Mouse (Mus musculus): Measurements from ENCODE around the gene Mettl23. TPM values are rescaled to one million over a fixed set of nuclear protein-coding genes. Genes with fewer than 3 reads are reported as not detected.
A peak's percentile ranks its signal among the peaks of the same experiment; 100 is the strongest.

Mettl23 gene
- polyA plus RNA-seq (2016; fragmentation: Nextera tagmentation; extraction: Ambion mirVana) = 56.9 and 58.1 TPM in 2 replicates

DNA sequence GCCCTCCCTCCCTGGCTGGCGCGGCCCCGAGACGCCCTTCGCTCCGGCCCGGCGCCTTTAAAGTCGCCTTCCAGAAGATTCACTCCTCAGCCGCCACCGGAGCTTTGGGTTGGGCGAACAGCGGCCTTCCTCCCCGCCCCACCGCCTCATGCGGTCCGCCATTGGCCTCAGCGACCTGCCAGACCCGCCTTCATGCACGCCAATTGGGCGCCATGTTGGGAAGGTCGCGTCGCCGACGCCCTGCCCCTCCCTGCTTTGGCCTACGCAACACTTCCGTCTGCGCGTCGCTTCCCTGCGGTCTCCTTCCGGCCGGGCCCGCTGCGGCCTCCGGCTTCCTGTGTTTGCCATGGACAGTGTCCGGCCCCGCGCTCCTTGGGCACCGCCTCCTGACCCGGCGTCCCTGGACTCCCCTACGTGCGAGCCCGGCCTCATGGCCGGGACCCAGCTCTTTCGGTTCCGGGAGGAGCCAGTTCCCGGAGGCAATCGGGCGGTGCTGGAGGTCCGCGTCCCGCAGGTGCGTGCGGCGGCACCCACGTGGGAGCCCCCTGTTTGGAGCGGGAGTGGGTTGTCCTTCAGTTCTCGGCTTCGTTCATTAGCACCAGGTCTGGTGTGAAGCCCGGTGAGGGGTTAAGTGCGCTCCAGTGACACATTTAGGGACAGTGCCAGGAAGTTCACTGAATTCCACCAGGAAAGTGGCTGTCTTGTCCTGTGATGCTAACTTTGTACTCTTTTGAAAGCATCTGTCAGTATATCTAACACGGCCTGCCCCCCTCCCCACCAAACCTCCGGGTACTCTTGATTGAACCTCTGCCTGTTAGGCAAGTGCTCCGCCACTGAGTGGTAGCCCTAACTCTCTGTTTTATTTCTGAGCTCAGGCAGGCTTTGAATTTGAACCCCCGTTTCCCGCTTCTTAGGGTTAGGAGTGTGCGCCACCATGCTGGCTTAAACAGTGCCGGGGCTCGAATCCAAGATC is at the start of gene Mettl23, which contains the start of gene Jmjd6:
Gene Mettl23 (plus strand): TSS at position 18 of the 973 bp plus-strand sequence.
Gene Jmjd6 (minus strand): TSS at position 189 of the 973 bp plus-strand sequence.
- Histone ChIP-seq H3K9me3 (no peaks in the 10 kb centered on the region), H3K36me3 (replicated peaks) (peaks cover 62% of the 10 kb centered on the region), H3K27ac (replicated peaks) (peak within 1 kb of the TSS; percentile 96), H3K27me3 (replicated peaks; ENCODE audit: low read depth, poor library complexity, severe bottlenecking) (no peaks in the 10 kb centered on the region), H3K4me1 (peaks cover 61% of the 10 kb centered on the region), H3K4me3 (peak within 1 kb of the TSS; percentile 92)
- WGBS = 1% methylated on average over 72 of the region's 72 CpGs
- DNase-seq (ENCODE audit: low spot score) = peak; percentile 98

DNA sequence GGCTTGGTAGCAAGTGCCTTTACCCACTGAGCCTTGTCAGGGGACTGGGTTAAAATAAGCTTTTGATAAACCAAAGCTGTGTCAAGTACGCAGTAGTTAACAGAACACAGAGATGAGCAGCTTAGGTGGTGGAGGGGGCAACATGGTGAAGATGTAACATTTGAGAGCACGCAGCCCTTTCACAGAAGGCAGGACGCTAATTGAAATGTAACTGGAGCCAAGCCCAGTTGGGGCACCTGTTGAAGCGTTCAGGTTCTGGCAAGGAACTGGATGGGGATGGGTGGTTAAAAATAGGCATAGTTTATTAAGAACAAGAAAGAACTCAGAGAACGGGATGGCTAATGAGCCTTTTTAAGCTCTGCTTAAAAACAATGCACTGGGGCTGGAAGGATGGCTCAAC is 43.7 kb upstream of the Mettl23 start:
- Histone ChIP-seq H3K4me3 (no peak overlapping the region), H3K36me3 (replicated peaks) (no peaks in the 10 kb centered on the region), H3K9me3 (no peaks in the 10 kb centered on the region), H3K27me3 (replicated peaks; ENCODE audit: low read depth, poor library complexity, severe bottlenecking) (no peaks in the 10 kb centered on the region), H3K27ac (replicated peaks) (no peak overlapping the region), H3K4me1 (peaks cover 6% of the 10 kb centered on the region; the same call in 1 of the 2 replicates)
- no peak for DNase-seq (ENCODE audit: low spot score)
- WGBS = 91% methylated on average over 5 of the region's 5 CpGs

DNA sequence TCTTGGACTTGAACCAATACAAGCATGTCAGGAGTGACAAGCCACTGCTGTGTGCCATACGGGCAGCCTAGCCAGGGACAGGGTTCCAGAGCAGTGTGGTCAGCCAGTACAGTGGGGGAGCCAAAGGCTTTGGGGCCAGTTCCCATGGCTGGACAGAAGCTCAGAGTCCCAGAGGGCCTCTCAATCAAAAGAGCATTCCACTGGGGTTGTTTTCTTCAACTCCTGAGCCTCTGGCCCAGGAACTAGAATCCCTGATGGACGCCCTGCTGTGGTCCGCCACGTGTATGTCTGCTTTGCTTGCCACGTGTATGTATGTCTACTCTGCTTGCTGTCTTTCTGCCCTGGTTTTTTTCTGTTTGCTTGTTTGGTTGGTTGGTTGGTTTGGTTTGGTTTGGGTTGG is 42.0 kb upstream of the Mettl23 start:
- H3K27ac ChIP-seq (replicated peaks) = peak overlapping the region; percentile 10; the same call in 1 of the 2 replicates
- H3K27me3 ChIP-seq (replicated peaks; ENCODE audit: low read depth, poor library complexity, severe bottlenecking) = no peaks in the 10 kb centered on the region
- H3K9me3 ChIP-seq = no peaks in the 10 kb centered on the region
- no peak for DNase-seq (ENCODE audit: low spot score)
- H3K4me3 ChIP-seq = no peak overlapping the region
- H3K4me1 ChIP-seq = peaks cover 6% of the 10 kb centered on the region; the same call in 1 of the 2 replicates
- H3K36me3 ChIP-seq (replicated peaks) = no peaks in the 10 kb centered on the region
- 71% methylated on average over 5 of the region's 5 CpGs for WGBS

DNA sequence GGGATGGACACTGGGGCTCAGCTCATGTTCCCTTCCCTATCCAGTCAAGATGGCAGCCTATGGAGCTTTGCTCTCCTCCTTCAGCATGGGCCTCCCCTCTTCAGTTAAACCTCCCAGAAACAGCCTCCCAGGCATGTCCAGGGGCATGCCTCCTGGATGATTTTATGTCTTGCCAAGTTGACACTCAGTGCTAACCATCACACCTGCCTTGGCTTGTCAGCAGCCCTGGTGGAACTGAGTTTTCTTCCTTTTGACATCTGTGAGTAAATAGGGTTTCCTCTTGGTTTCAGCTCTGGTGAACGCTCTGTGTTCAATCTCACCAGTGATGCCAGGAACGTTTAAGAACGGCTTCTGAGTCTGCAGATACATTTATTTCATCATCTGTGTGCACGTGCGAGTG is 40.4 kb upstream of the Mettl23 start:
- Histone ChIP-seq H3K27me3 (replicated peaks; ENCODE audit: low read depth, poor library complexity, severe bottlenecking) (no peaks in the 10 kb centered on the region), H3K36me3 (replicated peaks) (no peaks in the 10 kb centered on the region), H3K9me3 (no peaks in the 10 kb centered on the region), H3K27ac (replicated peaks) (no peak overlapping the region), H3K4me1 (peaks cover 13% of the 10 kb centered on the region; the same call in 1 of the 2 replicates), H3K4me3 (no peak overlapping the region)
- 86% methylated on average over 5 of the region's 5 CpGs for WGBS
- no peak for DNase-seq (ENCODE audit: low spot score)

DNA sequence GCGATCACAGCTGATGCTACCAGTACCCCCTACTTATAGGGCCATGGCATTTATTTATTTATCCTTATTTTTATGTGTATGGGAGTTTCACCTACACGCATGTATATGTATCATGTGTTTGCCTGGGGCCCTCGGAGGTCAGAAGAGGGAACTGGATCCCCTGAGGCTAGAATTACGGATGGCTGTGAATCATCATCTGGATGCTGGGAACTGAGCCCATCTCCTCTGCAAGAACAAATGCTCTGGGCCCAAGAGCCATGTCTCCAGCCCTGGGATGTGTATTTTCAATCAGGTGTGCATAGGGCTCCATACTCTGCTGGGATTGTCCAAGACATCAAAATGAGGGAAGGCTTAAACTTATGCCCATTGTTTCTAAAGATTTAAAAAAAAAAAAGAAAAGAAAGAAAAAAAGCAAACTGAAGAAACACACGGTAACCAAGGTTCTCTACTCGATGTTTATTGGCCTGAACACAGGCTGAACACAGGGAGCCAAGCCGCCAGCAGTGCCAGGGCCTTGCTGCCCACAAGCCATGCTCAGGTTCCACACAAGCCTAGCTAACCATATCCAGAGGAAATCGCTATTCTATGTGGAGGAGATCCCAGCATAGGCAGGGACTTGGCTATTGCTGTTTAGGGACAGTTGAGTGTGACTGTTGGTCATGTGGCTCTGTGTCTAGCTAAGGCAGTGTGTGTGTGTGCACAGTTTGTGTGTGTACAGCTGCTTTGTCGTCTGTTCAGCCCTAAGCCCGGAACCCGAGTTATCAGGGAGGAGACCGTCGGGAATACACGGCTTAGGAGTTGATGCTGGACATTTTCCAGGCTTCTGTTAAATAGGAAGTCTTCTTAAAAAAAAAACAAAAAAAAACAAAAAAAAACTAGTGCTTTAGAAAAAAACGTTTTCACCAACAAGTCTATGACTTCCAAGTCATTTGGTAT is 36.7 kb upstream of the Mettl23 start:
- Histone ChIP-seq H3K9me3 (no peaks in the 10 kb centered on the region), H3K27ac (replicated peaks) (no peak overlapping the region; the same call in 1 of the 2 replicates), H3K4me3 (no peak overlapping the region), H3K4me1 (peaks cover 31% of the 10 kb centered on the region), H3K36me3 (replicated peaks) (no peaks in the 10 kb centered on the region), H3K27me3 (replicated peaks; ENCODE audit: low read depth, poor library complexity, severe bottlenecking) (peaks cover 18% of the 10 kb centered on the region; the same call in 1 of the 2 replicates)
- no peak for DNase-seq (ENCODE audit: low spot score)
- WGBS = 85% methylated on average over 15 of the region's 15 CpGs

DNA sequence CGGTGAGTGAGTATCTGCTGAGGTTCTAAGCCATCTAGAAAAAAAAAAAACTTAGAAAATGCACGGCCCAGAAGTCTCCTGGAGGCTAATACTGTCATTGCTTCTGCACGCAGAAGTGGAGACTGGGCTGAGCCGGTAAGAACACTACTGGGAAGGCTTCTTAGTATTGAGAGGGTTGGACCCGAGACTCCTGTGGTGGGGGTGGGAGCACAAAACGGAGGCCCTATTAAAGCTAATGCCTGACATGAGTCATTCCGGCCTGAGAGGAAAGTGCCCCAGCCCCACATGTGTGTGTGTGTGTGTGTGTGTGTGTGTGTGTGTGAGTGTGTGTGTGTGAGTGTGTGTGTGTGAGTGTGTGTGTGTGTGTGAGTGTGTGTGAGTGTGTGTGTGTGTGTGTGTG is 36.0 kb upstream of the Mettl23 start:
- DNase-seq (ENCODE audit: low spot score) = no peak
- Histone ChIP-seq H3K4me1 (peaks cover 38% of the 10 kb centered on the region), H3K36me3 (replicated peaks) (no peaks in the 10 kb centered on the region), H3K27ac (replicated peaks) (no peak overlapping the region), H3K27me3 (replicated peaks; ENCODE audit: low read depth, poor library complexity, severe bottlenecking) (peaks cover 18% of the 10 kb centered on the region; the same call in 1 of the 2 replicates), H3K9me3 (no peaks in the 10 kb centered on the region), H3K4me3 (no peak overlapping the region)
- 73% methylated on average over 7 of the region's 7 CpGs for WGBS

DNA sequence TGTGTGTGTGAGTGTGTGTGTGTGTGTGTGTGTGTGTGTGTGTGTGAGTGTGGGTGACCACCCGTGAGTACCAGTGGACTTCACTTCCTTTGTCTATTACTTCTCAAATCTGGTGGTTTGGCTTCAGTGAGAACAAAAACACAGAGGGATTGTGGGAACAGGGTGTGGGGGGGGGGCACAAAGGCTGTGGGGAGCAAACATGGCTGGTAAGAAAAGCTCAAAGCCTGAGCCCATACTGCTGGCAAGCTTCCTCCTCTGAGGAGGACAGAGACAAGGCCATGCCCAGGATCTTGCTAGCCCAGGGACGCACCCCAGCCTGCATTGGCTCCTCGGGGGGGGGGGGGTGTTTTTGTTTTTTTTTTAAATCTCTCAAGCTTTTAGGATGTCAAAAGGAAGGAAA is 35.6 kb upstream of the Mettl23 start:
- no peaks in the 10 kb centered on the region for H3K9me3 ChIP-seq
- no peak for DNase-seq (ENCODE audit: low spot score)
- H3K4me1 ChIP-seq = peaks cover 42% of the 10 kb centered on the region
- 78% methylated on average over 3 of the region's 3 CpGs for WGBS
- H3K27ac ChIP-seq (replicated peaks) = 0 out of 2 replicates have a peak overlapping the region, but pooled peaks have one; percentile 10
- H3K27me3 ChIP-seq (replicated peaks; ENCODE audit: low read depth, poor library complexity, severe bottlenecking) = peaks cover 18% of the 10 kb centered on the region; the same call in 1 of the 2 replicates
- no peak overlapping the region for H3K4me3 ChIP-seq
- no peaks in the 10 kb centered on the region for H3K36me3 ChIP-seq (replicated peaks)

DNA sequence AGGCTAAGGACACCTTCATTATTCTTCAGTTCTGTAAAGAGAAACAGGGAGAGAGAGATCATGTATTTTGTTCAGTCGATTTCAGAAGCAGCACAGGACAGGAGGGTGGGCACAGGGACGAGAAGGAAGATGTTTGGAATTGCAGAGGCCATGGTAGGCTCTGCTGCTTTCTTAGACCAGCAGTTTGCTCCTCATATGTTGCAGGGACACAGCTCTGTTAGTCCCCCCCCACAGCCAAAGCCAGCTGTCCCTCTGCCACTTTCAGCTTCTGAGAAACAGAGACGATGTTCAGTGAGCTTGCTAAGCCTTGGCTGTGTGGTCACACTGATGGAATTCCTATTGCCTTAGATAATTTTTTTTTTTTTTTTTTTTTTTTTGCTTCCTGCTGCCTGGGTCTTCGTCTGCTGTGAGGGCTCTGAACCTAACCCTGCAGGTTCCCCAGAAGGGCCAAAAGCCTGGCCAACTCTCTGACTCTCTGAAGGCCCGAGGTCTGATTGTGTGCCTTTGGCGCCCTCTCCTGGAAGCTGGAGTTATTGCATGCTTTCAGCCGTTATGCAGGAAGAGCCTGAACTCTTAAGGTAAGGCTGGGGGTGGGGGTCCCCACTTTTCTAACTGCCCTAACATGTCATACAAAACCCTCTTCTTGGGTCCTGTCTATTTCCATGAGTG is 35.0 kb upstream of the Mettl23 start:
- Histone ChIP-seq H3K27me3 (replicated peaks; ENCODE audit: low read depth, poor library complexity, severe bottlenecking) (peaks cover 18% of the 10 kb centered on the region; the same call in 1 of the 2 replicates), H3K27ac (replicated peaks) (no peak overlapping the region; the same call in 1 of the 2 replicates), H3K4me1 (peaks cover 48% of the 10 kb centered on the region), H3K9me3 (no peaks in the 10 kb centered on the region), H3K36me3 (replicated peaks) (no peaks in the 10 kb centered on the region), H3K4me3 (no peak overlapping the region)
- 29% methylated on average over 7 of the region's 7 CpGs for WGBS
- peak; percentile 88 for DNase-seq (ENCODE audit: low spot score)

DNA sequence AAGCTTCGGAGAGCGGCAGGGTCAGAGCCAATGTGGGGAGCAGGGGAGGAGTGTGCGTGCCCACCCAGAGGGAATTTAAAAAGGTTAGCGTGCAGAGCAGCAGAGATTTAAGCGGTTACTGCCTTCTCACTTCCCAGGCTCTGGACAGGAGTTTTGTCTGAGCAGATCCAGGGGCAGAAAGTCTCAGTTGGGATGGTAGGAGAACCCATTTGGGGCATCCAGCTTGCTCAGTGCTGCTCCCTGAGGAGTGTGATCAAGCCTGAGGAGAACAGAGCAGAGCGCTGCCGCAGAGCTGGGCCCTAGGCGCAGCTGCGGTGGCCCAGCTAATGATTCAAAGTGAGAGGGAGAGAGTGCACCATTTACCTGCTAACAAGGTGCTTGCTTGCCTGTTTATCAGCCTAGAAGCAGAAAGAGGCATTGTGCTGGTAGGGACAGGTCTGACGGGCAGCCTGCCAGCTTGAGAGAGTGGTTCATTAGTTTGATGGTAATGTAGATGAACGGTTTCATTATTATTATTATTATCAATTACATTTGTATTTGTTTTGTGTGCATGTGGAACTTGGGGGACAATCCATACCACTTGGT is 34.2 kb upstream of the Mettl23 start:
- 77% methylated on average over 11 of the region's 11 CpGs for WGBS
- no peak overlapping the region for H3K4me3 ChIP-seq
- no peak for DNase-seq (ENCODE audit: low spot score)
- H3K27me3 ChIP-seq (replicated peaks; ENCODE audit: low read depth, poor library complexity, severe bottlenecking) = peaks cover 24% of the 10 kb centered on the region; the same call in 1 of the 2 replicates
- no peaks in the 10 kb centered on the region for H3K36me3 ChIP-seq (replicated peaks)
- no peak overlapping the region for H3K27ac ChIP-seq (replicated peaks)
- H3K9me3 ChIP-seq = no peaks in the 10 kb centered on the region
- peaks cover 56% of the 10 kb centered on the region for H3K4me1 ChIP-seq

DNA sequence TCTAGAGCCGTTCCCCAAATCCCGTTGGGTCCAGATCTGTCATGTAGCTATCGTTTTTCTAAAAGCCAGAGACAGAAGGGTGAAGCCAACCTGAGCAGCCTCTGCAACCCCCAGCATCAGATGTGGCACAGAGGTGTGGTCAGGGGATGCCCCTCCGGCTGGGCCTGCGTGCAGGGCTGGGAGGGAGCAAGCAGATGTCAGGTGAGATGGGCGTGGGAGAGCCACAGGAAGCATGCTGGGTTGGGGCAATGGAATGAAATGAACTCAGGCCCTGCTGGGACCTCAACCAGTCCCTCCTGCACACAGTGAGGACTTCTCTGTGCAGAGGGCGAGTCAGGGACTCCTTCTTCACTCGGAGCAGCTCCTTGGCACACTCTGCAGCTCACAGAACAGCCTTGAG is 33.6 kb upstream of the Mettl23 start:
- H3K4me1 ChIP-seq = peaks cover 62% of the 10 kb centered on the region
- no peaks in the 10 kb centered on the region for H3K36me3 ChIP-seq (replicated peaks)
- no peaks in the 10 kb centered on the region for H3K9me3 ChIP-seq
- H3K27ac ChIP-seq (replicated peaks) = 0 out of 2 replicates have a peak overlapping the region, but pooled peaks have one; percentile 1
- peaks cover 24% of the 10 kb centered on the region; the same call in 1 of the 2 replicates for H3K27me3 ChIP-seq (replicated peaks; ENCODE audit: low read depth, poor library complexity, severe bottlenecking)
- H3K4me3 ChIP-seq = no peak overlapping the region
- WGBS = 83% methylated on average over 8 of the region's 8 CpGs
- DNase-seq (ENCODE audit: low spot score) = no peak

DNA sequence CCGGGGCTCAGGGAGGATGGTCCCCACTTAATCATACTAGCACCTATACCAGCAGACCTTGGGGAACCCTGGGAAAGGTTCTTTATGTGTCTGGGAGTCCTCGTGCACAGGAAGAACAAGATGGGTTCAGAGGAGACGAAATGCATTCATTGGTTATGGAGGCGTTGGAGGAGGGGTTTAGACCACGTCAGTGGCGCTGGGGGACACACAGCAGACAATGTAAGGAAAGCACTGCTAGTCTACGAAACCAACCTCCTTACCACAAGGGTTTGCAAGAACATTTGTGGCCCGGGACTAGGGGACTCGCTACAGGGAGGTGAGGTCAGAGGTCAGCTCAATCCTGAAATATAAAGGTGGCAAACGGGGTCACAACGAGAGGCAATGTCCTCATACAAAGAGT is 32.5 kb upstream of the Mettl23 start:
- peaks cover 24% of the 10 kb centered on the region; the same call in 1 of the 2 replicates for H3K27me3 ChIP-seq (replicated peaks; ENCODE audit: low read depth, poor library complexity, severe bottlenecking)
- DNase-seq (ENCODE audit: low spot score) = no peak
- no peaks in the 10 kb centered on the region for H3K9me3 ChIP-seq
- no peak overlapping the region for H3K4me3 ChIP-seq
- 56% methylated on average over 11 of the region's 11 CpGs for WGBS
- peaks cover 72% of the 10 kb centered on the region for H3K4me1 ChIP-seq
- no peak overlapping the region for H3K27ac ChIP-seq (replicated peaks)
- H3K36me3 ChIP-seq (replicated peaks) = no peaks in the 10 kb centered on the region
